Mouse (Mus musculus) ES-E14 (cell line): ENCODE measurements around the gene Itgb7.

Experiments
- MAFK ChIP-seq: IDR thresholded peaks from 2 replicates; pipeline ENCODE4 v1.6.1; 2014; ENCODE audit warnings: mild to moderate bottlenecking, low read depth, low read length, inconsistent platforms; ENCODE audit not compliant: insufficient read depth
- ZC3H11A ChIP-seq: IDR thresholded peaks from 2 replicates; pipeline ENCODE4 v1.6.1; 2012; ENCODE audit warnings: low read depth, mild to moderate bottlenecking, inconsistent platforms, low read length, borderline replicate concordance

DNA sequence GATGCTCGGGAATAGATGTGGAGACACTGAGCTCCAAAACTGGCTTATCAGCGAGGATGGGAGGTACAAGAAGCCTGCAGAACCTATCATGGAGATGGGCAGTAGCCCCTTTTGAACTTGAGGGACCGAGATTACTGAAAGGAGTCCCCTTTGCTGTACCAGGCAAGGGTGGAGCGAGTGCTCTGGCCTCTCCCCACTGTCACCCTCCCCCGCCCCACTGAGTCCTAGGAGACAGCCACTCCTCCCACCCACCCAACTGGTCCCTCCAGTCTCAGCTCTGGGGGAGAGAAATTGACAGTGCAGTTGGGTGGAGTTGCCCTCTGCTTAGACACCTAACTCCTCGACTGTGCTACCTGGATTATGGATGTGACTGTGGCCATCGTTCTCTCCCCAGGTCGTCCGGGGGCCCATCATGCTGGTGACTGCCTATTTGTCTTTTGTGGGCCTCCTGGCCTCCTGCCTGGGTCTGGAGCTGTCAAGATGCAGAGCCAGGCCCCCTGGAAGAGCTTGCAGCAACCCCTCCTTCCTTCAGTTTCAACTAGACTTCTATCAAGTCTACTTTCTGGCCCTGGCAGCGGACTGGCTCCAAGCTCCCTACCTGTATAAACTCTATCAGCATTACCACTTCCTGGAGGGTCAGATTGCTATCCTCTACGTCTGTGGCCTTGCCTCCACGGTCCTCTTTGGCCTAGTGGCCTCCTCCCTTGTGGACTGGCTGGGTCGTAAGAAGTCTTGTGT, 48.2 kb upstream of the Itgb7 start:
- TF ChIP-seq MAFK (no peak), ZC3H11A (no peak)
